Mouse (Mus musculus) kidney, adult 2 months (tissue): ENCODE data around the gene Coro1c. TPM values are rescaled to one million over a fixed set of nuclear protein-coding genes. Genes with fewer than 3 reads are reported as not detected.

Source experiments
- DNase-seq: peaks from one replicate; pipeline ENCODE4 v3.0.0; 2021
- H3K27ac ChIP-seq: fragments of 200-500 bp; 2 replicates; pipeline ENCODE4 v1.5.1; 2012; ENCODE audit warnings: low read depth, low read length, control low read depth, inconsistent platforms; ENCODE audit not compliant: insufficient read depth
- H3K27me3 ChIP-seq: fragments of 200-500 bp; replicated peaks from 2 replicates; pipeline ENCODE4 v1.6.1; 2012; ENCODE audit warnings: mild to moderate bottlenecking, moderate library complexity, low read length, inconsistent platforms; ENCODE audit not compliant: control insufficient read depth, insufficient read depth
- H3K36me3 ChIP-seq: fragments of 200-500 bp; 2 replicates; pipeline ENCODE4 v1.6.1; 2012; ENCODE audit warnings: mild to moderate bottlenecking, moderate library complexity, low read length, inconsistent platforms; ENCODE audit not compliant: control insufficient read depth, insufficient read depth
- H3K4me1 ChIP-seq: fragments of 200-500 bp; 2 replicates; pipeline ENCODE4 v1.6.1; 2011; ENCODE audit warnings: low read length; ENCODE audit not compliant: control insufficient read depth, insufficient read depth
- H3K4me3 ChIP-seq: fragments of 200-500 bp; 2 replicates; pipeline ENCODE4 v1.5.1; 2011; ENCODE audit warnings: mild to moderate bottlenecking, low read depth, low read length, control low read depth; ENCODE audit not compliant: insufficient read depth
- CTCF ChIP-seq: fragments of 200-500 bp; conservative IDR thresholded peaks from 2 replicates; pipeline ENCODE4 v1.5.1; 2011; ENCODE audit warnings: low read depth, mild to moderate bottlenecking, control low read depth, low read length, moderate library complexity, mixed read lengths; ENCODE audit not compliant: insufficient read depth, insufficient read length
- POLR2A ChIP-seq: fragments of 200-500 bp; IDR thresholded peaks from one replicate; pipeline ENCODE4 v1.6.1; 2011; ENCODE audit warnings: low read depth, low read length, control low read depth
- WGBS: fragments of 180-500 bp; shearing (Covaris S2); methylation state at CpG from one replicate; pipeline ENCODE4 v1.1.7; 2018; 5-methylcytosine and 5-hydroxymethylcytosine counted together
- polyA plus RNA-seq: library from polyadenylated mRNA; depleted of rRNA; stranded (reverse); fragments of >200 nt; gene quantifications from 2 replicates; pipeline ENCODE4 v1.2.3, GENCODE M21; 2012

The Coro1c gene
- polyA plus RNA-seq, 1 experiment: 43.1 TPM

- no peaks in the 10 kb centered on the region for H3K27me3 ChIP-seq
- no peaks in the 10 kb centered on the region for H3K4me1 ChIP-seq
- no peak overlapping the region for H3K4me3 ChIP-seq
- no peak overlapping the region for H3K27ac ChIP-seq
- no peak for TF ChIP-seq POLR2A
- no peak for TF ChIP-seq CTCF
- WGBS: 20% methylated on average over 10 of the region's 10 CpGs
- DNase-seq: no peak
- H3K36me3 ChIP-seq: no peaks in the 10 kb centered on the region
These were observed 102.1 kb downstream of the Coro1c start for GRCm38 (mm10) chr5:113806414-113806813.

GRCm38 (mm10) chr5:113805301-113805700 is 103.3 kb downstream of the Coro1c start:
- H3K36me3 ChIP-seq: no peaks in the 10 kb centered on the region
- no peak for DNase-seq
- WGBS: 82% methylated on average over 9 of the region's 9 CpGs
- no peak overlapping the region for H3K4me3 ChIP-seq
- no peaks in the 10 kb centered on the region for H3K27me3 ChIP-seq
- no peak for TF ChIP-seq CTCF
- TF ChIP-seq POLR2A: no peak
- H3K4me1 ChIP-seq: no peaks in the 10 kb centered on the region
- H3K27ac ChIP-seq: no peak overlapping the region

GRCm38 (mm10) chr5:113804395-113804966 is 104.1 kb downstream of the Coro1c start:
- Histone ChIP-seq H3K4me1 (no peaks in the 10 kb centered on the region), H3K27ac (no peak overlapping the region), H3K4me3 (no peak overlapping the region), H3K27me3 (no peaks in the 10 kb centered on the region), H3K36me3 (no peaks in the 10 kb centered on the region)
- 53% methylated on average over 7 of the region's 7 CpGs for WGBS
- no peak for TF ChIP-seq CTCF
- no peak for TF ChIP-seq POLR2A
- DNase-seq: no peak

DNA sequence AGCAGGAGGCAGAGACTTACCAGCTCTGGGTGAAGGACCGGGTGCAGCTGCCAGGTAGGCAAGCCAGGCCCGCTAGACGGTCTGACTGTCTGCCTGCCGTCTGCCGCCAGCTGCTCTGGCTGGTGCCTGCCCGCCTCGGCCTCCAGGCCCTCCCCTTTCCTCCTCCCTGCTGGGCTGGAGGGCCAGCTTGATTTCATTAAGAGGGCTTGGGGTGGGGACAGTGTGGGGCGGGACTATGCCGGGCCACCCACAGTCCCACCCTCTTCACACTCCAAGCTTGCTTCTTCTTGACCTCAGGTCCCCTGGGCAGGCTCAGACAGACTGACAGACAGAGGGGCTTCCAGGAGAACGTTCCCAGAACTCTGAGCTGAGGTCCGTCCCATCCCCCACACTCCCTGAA is 108.3 kb downstream of the Coro1c start, which contains the start of gene Tmem119:
Gene Tmem119 (minus strand): TSS at position 237 of the 400 bp plus-strand sequence.
- Histone ChIP-seq H3K4me3 (peak within 1 kb of the TSS; percentile 65), H3K27ac (peak within 1 kb of the TSS; percentile 40), H3K36me3 (no peaks in the 10 kb centered on the region), H3K4me1 (no peaks in the 10 kb centered on the region), H3K27me3 (no peaks in the 10 kb centered on the region)
- 1% methylated on average over 11 of the region's 11 CpGs for WGBS
- peak; percentile 62 for DNase-seq
- TF ChIP-seq POLR2A (peak; percentile 45), CTCF (no peak)

DNA sequence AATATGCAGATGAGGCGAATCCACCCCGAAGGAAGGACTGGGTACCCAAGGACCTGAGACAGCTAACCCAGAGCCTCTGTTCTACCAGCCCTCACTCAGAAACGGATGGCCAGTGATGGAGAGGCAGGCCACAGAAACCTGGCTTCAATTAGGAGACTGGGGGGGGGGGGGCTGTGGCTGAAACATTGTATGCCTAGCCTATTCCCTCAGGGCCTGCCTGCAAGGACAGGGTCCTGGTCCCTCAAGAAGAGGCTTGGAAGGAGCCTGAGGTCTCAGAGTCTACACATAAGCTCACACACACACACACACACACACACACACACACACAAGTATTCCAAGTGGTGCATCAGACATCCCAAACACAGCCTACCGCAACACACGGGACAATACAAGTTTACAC is 108.9 kb downstream of the Coro1c start:
- Histone ChIP-seq H3K27ac (peak overlapping the region; percentile 40), H3K4me3 (peak overlapping the region; percentile 65), H3K36me3 (no peaks in the 10 kb centered on the region), H3K4me1 (no peaks in the 10 kb centered on the region), H3K27me3 (no peaks in the 10 kb centered on the region)
- no peak for DNase-seq
- WGBS: 48% methylated on average over 5 of the region's 5 CpGs
- TF ChIP-seq POLR2A: no peak
- no peak for TF ChIP-seq CTCF

DNA sequence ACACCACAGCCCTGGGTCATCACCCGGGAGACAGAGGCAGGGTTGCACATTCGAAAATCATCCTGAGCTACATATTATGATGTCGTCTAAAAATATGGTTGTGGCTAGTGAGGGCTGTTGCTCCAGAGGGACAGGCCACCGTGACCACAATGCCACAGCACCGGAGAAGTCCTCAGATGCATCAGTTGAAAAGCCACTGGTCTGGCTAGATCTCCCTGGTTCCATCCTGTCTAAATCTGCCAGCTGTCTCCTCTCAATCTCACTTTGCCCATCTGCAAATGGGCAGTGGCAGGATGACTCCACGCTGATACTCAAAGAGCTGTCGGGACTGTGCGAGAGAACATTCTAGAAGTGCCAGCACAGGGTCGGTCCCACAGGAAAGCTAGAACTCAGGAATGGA is 110.0 kb downstream of the Coro1c start:
- Histone ChIP-seq H3K36me3 (no peaks in the 10 kb centered on the region), H3K4me3 (peak overlapping the region; percentile 65; the same call in 1 of the 2 replicates), H3K27me3 (no peaks in the 10 kb centered on the region), H3K4me1 (no peaks in the 10 kb centered on the region), H3K27ac (no peak overlapping the region)
- 69% methylated on average over 9 of the region's 9 CpGs for WGBS
- no peak for DNase-seq
- TF ChIP-seq POLR2A: no peak
- no peak for TF ChIP-seq CTCF

DNA sequence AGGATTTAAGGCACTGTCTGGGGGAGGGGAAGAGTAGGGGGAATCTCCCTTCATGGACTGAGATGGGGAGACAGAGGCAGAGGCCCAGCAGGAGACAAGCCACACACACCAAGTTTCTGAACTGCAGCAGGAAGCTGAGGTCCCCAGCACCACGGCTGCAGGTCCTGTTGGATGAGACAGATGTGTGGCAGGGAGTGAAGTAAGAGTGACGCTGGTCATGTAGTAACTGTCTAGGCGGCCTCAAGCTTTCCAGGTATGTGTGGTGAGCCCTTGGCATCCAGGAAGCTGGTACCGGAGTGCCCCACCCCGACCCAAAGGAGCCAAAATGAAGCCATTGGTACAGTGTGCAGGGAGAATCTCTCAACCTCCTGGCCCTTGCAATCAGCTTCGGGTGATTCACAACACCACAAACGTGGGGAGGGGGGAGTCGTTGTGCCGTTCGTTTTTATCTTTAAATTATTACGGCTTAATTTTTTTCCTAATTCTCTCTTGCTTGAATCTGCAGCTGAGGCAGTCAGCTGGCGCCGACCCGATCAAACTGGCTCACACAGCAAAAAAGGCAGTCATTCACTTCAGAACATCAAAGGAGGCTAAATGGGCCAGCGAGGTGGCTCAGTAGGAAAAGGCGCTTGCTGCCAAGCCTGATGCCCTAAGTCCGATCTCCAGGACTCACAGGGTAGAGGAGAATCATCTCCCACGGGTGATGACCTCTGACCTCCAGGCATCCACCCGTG is 111.2 kb downstream of the Coro1c start:
- 22% methylated on average over 19 of the region's 19 CpGs for WGBS
- Histone ChIP-seq H3K27me3 (no peaks in the 10 kb centered on the region), H3K4me3 (no peak overlapping the region; the same call in 1 of the 2 replicates), H3K4me1 (no peaks in the 10 kb centered on the region), H3K27ac (no peak overlapping the region), H3K36me3 (no peaks in the 10 kb centered on the region)
- no peak for DNase-seq
- TF ChIP-seq POLR2A (no peak), CTCF (no peak)
